Mouse (Mus musculus) central nervous system, embryonic 11.5 days (tissue): ENCODE results near the gene Rad21l. TPM values are rescaled to one million over a fixed set of nuclear protein-coding genes. Genes with fewer than 3 reads are reported as not detected.

Experiments used
- polyA plus RNA-seq: library from polyadenylated mRNA; depleted of rRNA; stranded (reverse); fragments of >200 nt; gene quantifications from 2 replicates; pipeline ENCODE4 v1.2.3, GENCODE M21; 2012; rRNA removed

Gene Rad21l
- 0.02 and 0.05 TPM in 2 replicates for polyA plus RNA-seq

GRCm38 (mm10) chr2:151668433-151668832 lies at the start of gene Rad21l:
Gene Rad21l (minus strand): TSS chr2:151668533.

GRCm38 (mm10) chr2:151701231-151702145 lies 33.2 kb upstream of the Rad21l start, which contains the start of gene Tmem74b:
Gene Tmem74b (plus strand): TSS chr2:151702008.

GRCm38 (mm10) chr2:151632159-151632814 lies 36.0 kb downstream of the Rad21l start, which contains the start of gene Snph:
Gene Snph (minus strand): TSS chr2:151632593.

Other genes starting within 250 kb of the Rad21l start
- gene 4921509C19Rik, start 192.4 kb downstream of the Rad21l start, polyA plus RNA-seq = not detected in 2 replicates
- 259 and 263 TPM in 2 replicates for gene Nsfl1c, start 174.4 kb downstream of the Rad21l start, polyA plus RNA-seq
- gene Fkbp1a, start 126.0 kb downstream of the Rad21l start, polyA plus RNA-seq = 191 and 257 TPM in 2 replicates
- 0.80 and 1.2 TPM in 2 replicates for gene Sdcbp2, start 95.9 kb downstream of the Rad21l start, polyA plus RNA-seq
- gene Snph, start 35.9 kb downstream of the Rad21l start, polyA plus RNA-seq = 2.7 and 2.8 TPM in 2 replicates
- 3.3 and 3.8 TPM in 2 replicates for gene Tmem74b, start 33.5 kb upstream of the Rad21l start, polyA plus RNA-seq
- 26.2 and 37.1 TPM in 2 replicates for gene Psmf1, start 75.7 kb upstream of the Rad21l start, polyA plus RNA-seq
- gene Rspo4, start 174.4 kb upstream of the Rad21l start, polyA plus RNA-seq = 0.12 and 0.76 TPM in 2 replicates
- gene Angpt4, start 242.7 kb upstream of the Rad21l start, polyA plus RNA-seq = 0.16 and 0.51 TPM in 2 replicates